Mouse (Mus musculus): ENCODE data around the gene Wasl. TPM values are rescaled to one million over a fixed set of nuclear protein-coding genes. Genes with fewer than 3 reads are reported as not detected.

Gene Wasl
- total RNA-seq, 2 experiments from 2014 or later: 123 to 124 TPM

DNA sequence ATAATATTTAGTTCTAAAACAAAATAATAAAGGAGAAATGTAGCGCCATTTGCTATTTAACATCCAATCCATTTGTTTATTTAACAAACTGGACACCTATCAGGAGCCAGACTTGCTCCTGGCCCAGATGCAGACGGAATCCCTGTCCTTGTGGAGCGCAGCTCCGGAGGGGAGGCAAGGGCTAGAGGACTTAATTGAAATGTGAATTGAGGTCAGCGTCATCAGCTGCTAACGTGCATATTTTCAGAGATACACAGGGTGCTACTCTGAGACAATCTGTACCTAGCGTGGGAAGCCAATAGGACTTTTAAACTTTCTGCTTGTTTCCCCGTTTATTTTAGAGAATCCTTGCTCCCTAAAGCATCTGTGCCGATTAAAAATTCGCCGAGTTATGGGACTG lies 94.5 kb downstream of the Wasl start:
- no peak for TF ChIP-seq CTCF (IDR thresholded peaks at IDR 0.05)
- Histone ChIP-seq H3K4me3 (no peak overlapping the region), H3K27ac (no peak overlapping the region)
- intact Hi-C loops (cut with DNase I): no loop called here
- DNase-seq (ENCODE audit: extremely low spot score in 1 of 2, low spot score in 2 of 2): no peak

DNA sequence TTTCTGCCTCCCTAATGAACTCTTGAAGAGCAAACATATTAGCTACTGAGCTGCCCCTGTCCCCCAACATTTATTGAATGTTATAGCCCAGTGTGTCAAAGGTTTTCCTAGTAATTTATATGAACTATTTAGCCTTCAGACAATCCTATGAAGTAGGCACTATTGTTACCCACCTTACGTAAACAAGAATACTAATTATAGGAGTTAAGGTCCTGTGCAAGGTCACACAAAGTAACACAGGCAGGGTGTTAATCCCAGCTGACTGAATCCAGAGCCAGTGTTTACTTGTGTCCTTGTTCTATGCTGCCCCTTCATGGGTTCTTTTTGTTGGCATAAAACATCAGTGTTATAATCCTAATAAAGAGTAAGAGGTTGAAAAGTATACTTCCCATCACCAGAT lies 95.1 kb downstream of the Wasl start:
- intact Hi-C loops (cut with DNase I): no loop called here
- DNase-seq (ENCODE audit: extremely low spot score in 1 of 2, low spot score in 2 of 2): no peak
- TF ChIP-seq CTCF (IDR thresholded peaks at IDR 0.05): no peak
- Histone ChIP-seq H3K4me3 (no peak overlapping the region), H3K27ac (no peak overlapping the region)

DNA sequence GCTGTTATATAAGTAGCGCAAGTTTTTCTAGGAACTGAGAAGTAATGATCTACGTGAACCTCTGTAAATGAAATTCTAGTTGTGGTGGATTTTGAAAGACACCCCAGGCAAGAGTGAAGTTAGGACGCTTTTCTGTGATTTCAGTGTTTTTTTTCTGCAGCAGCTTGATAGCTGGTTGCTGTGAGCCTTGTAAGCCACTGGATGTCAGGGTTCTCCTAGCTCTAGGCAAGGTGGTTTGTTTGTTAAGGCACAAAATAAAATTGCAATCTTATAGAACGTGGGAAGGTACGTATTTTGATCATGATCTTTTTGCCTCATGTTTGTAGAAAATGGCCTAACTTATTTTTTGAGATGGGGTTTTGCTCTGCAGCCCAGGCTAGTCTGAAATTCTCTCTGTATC lies 95.8 kb downstream of the Wasl start:
- peak; percentile 41 for TF ChIP-seq CTCF (IDR thresholded peaks at IDR 0.05)
- intact Hi-C loops (cut with DNase I): no loop called here
- no peak overlapping the region for H3K4me3 ChIP-seq
- H3K27ac ChIP-seq: no peak overlapping the region
- no peak for DNase-seq (ENCODE audit: extremely low spot score in 1 of 2, low spot score in 2 of 2)

DNA sequence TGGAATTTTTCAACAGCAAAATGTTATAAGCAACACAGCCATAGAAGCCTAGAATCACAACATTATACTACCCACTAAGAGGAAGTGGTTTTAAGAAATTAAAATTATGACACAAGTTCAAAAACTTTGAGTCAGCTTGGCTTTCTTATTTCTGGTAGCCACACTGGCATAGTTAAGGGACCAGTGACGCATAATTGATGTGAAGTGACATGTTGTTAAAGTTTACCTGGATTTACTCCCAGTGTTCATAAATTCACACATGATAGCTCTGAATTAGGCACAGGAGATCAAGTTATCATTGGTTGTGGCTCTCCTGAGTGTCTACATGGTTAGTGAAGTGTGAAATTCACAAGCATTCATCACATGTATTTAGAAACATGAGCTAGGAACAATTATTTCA lies 99.9 kb downstream of the Wasl start:
- no peak for TF ChIP-seq CTCF (IDR thresholded peaks at IDR 0.05)
- intact Hi-C loops (cut with DNase I): no loop called here
- DNase-seq (ENCODE audit: extremely low spot score in 1 of 2, low spot score in 2 of 2): no peak
- H3K27ac ChIP-seq: no peak overlapping the region
- H3K4me3 ChIP-seq: no peak overlapping the region

DNA sequence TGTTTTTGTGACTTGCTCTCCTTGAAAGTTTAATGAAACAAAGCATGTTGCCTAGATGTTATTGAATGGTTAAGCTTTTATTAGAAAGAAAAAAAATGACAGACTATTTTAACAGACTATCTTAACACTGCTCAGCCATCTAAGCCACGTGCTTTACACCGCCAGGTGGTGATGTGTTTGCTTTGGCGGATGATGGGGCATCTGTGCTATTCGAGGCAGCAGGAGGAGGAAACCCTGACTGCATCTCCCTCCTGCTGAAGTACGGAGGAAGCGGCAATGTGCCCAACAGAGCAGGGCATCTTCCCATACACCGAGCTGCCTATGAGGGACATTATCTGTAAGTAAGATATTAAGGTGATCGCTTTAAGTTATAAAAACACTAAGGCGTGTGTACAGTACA lies 100.7 kb downstream of the Wasl start:
- TF ChIP-seq CTCF (IDR thresholded peaks at IDR 0.05): no peak; the same call in 1 of the 2 replicates
- intact Hi-C loops (cut with DNase I): no loop called here
- H3K27ac ChIP-seq: no peak overlapping the region
- peak in 1 of 2 experiments; percentile 23 for DNase-seq (ENCODE audit: extremely low spot score in 1 of 2, low spot score in 2 of 2)
- no peak overlapping the region for H3K4me3 ChIP-seq

Other genes starting within 250 kb of the Wasl start
- gene Iqub, start 149.9 kb downstream of the Wasl start, total RNA-seq (2021): 1 to 10 TPM; 2.4 to 2.8 TPM
- gene Ndufa5, start 137.0 kb downstream of the Wasl start, total RNA-seq (2021): 100 to 1,000 TPM; 272 to 273 TPM
- not detected for gene Asb15, start 136.9 kb downstream of the Wasl start, total RNA-seq (2021)
- not detected for gene Lmod2, start 67.2 kb downstream of the Wasl start, total RNA-seq (2021)
- not detected for gene Hyal6, start 68.2 kb upstream of the Wasl start, total RNA-seq (2021)
- gene Hyal4, start 83.3 kb upstream of the Wasl start, total RNA-seq (2021): not detected
- not detected for gene Spam1, start 126.2 kb upstream of the Wasl start, total RNA-seq (2021)
- gene Hyal5, start 193.0 kb upstream of the Wasl start, total RNA-seq (2021): not detected

Data from left cerebral cortex, adult 2 months (tissue).